Mouse (Mus musculus) heart, embryonic 13.5 days (tissue): ENCODE data around the gene Ikzf5. TPM values are rescaled to one million over a fixed set of nuclear protein-coding genes. Genes with fewer than 3 reads are reported as not detected.
"Not testable (repeated sequence)": the region's sequence is repeated elsewhere in the genome, so short reads cannot be mapped to it uniquely, and the experiment has no call there.

Experiments used
- ATAC-seq: fragments of 200-750 bp; cut with Nextera tagmentation; 2 replicates; pipeline ENCODE4 v1.8.0; 2017; ENCODE audit warnings: moderate TSS enrichment; ENCODE audit not compliant: insufficient number of reproducible peaks, low FRiP score, low TSS enrichment; ENCODE audit errors: extremely low read depth
- H3K27ac ChIP-seq: fragments of 300-500 bp; sonication (generic); replicated peaks from 2 replicates; pipeline ENCODE4 v1.5.1; 2015; ENCODE audit warnings: moderate library complexity, mild to moderate bottlenecking, inconsistent platforms
- H3K27me3 ChIP-seq: fragments of 300-500 bp; sonication (generic); replicated peaks from 2 replicates; pipeline ENCODE4 v1.6.1; 2015; ENCODE audit warnings: mild to moderate bottlenecking, inconsistent platforms
- H3K36me3 ChIP-seq: fragments of 300-500 bp; sonication (generic); 2 replicates; pipeline ENCODE4 v1.6.1; 2015; ENCODE audit warnings: mild to moderate bottlenecking, inconsistent platforms
- H3K4me1 ChIP-seq: fragments of 300-500 bp; sonication (generic); 2 replicates; pipeline ENCODE4 v1.6.1; 2015; ENCODE audit warnings: inconsistent platforms
- H3K4me2 ChIP-seq: fragments of 300-500 bp; sonication (generic); 2 replicates; pipeline ENCODE4 v1.6.1; 2015; ENCODE audit warnings: inconsistent platforms, mild to moderate bottlenecking, moderate library complexity
- H3K4me3 ChIP-seq: fragments of 300-500 bp; sonication (generic); 2 replicates; pipeline ENCODE4 v1.5.1; 2015; ENCODE audit warnings: moderate library complexity, mild to moderate bottlenecking, inconsistent platforms
- H3K9ac ChIP-seq: fragments of 300-500 bp; sonication (generic); 2 replicates; pipeline ENCODE4 v1.6.1; 2015; ENCODE audit warnings: inconsistent platforms, mild to moderate bottlenecking, moderate library complexity
- H3K9me3 ChIP-seq: fragments of 300-500 bp; sonication (generic); 2 replicates; pipeline ENCODE4 v1.6.1; 2016; ENCODE audit warnings: inconsistent platforms
- WGBS: fragments of 180-500 bp; shearing (Covaris S2); methylation state at CpG from one replicate; pipeline ENCODE4 v1.1.7; 2015; ENCODE audit warnings: mixed read lengths; 5-methylcytosine and 5-hydroxymethylcytosine counted together
- polyA plus RNA-seq: library from polyadenylated mRNA; unstranded; fragments of >200 nt; fragmentation: Nextera tagmentation; extraction: Ambion mirVana; gene quantifications from 2 replicates; pipeline ENCODE4 v1.2.1, GENCODE M21; 2015

The Ikzf5 gene
- polyA plus RNA-seq, 1 experiment from 2014 or later, result 7.5 TPM

GRCm38 (mm10) chr7:131409321-131409987, 867 bp downstream of the Ikzf5 start:
- Histone ChIP-seq H3K36me3 (0 out of 2 replicates have a peak, but pooled peaks cover 2% of the 10 kb centered on the region), H3K4me3 (peak overlapping the region; percentile 96), H3K4me2 (peak overlapping the region; percentile 91), H3K27ac (peak overlapping the region; percentile 76; the same call in 1 of the 2 replicates), H3K9me3 (no peaks in the 10 kb centered on the region), H3K4me1 (peaks cover 30% of the 10 kb centered on the region), H3K9ac (peak overlapping the region; percentile 97), H3K27me3 (no peaks in the 10 kb centered on the region)
- 8% methylated on average over 16 of the region's 16 CpGs for WGBS
- ATAC-seq, result no peak

GRCm38 (mm10) chr7:131391761-131392160, 18.6 kb downstream of the Ikzf5 start:
- not testable (repeated sequence) for H3K27me3 ChIP-seq, H3K9me3 ChIP-seq, H3K9ac ChIP-seq, H3K4me2 ChIP-seq, H3K27ac ChIP-seq, H3K4me1 ChIP-seq, ATAC-seq, H3K4me3 ChIP-seq
- H3K36me3 ChIP-seq, result peaks cover 59% of the 10 kb centered on the region
- 85% methylated on average over 7 of the region's 7 CpGs for WGBS

GRCm38 (mm10) chr7:131371880-131372651, 38.3 kb downstream of the Ikzf5 start:
- Histone ChIP-seq H3K4me1 (peaks cover 10% of the 10 kb centered on the region), H3K4me3 (peak overlapping the region; percentile 83), H3K4me2 (peak overlapping the region; percentile 79), H3K27me3 (no peaks in the 10 kb centered on the region), H3K27ac (peak overlapping the region; percentile 99), H3K36me3 (peaks cover 16% of the 10 kb centered on the region), H3K9me3 (no peaks in the 10 kb centered on the region), H3K9ac (peak overlapping the region; percentile 96)
- ATAC-seq, result no peak
- WGBS, result 67% methylated on average over 9 of the region's 9 CpGs

- ATAC-seq, result 0 out of 2 replicates have a peak, but pooled peaks have one; percentile 16
- 7% methylated on average over 9 of the region's 9 CpGs for WGBS
- peak overlapping the region; percentile 99 for H3K27ac ChIP-seq
Observed at GRCm38 (mm10) chr7:131371470-131371860, 38.9 kb downstream of the Ikzf5 start.

GRCm38 (mm10) chr7:131370648-131371469, 39.5 kb downstream of the Ikzf5 start, which contains the start of gene Pstk:
TSS of gene Pstk (plus strand) at chr7:131371141.
- Histone ChIP-seq H3K36me3 (peaks cover 16% of the 10 kb centered on the region), H3K9ac (peak within 1 kb of the TSS; percentile 96), H3K27ac (peak within 1 kb of the TSS; percentile 99), H3K4me1 (peaks cover 10% of the 10 kb centered on the region), H3K9me3 (no peaks in the 10 kb centered on the region), H3K4me3 (peak within 1 kb of the TSS; percentile 83), H3K27me3 (no peaks in the 10 kb centered on the region), H3K4me2 (peak within 1 kb of the TSS; percentile 79)
- 4% methylated on average over 47 of the region's 47 CpGs for WGBS
- peak; percentile 87 for ATAC-seq

More at GRCm38 (mm10) chr7:131371470-131371860, 38.9 kb downstream of the Ikzf5 start:
- Histone ChIP-seq H3K4me2 (peak overlapping the region; percentile 79), H3K4me3 (peak overlapping the region; percentile 83), H3K9me3 (no peaks in the 10 kb centered on the region), H3K27me3 (no peaks in the 10 kb centered on the region), H3K36me3 (peaks cover 16% of the 10 kb centered on the region), H3K9ac (peak overlapping the region; percentile 96), H3K4me1 (peaks cover 10% of the 10 kb centered on the region)

- no peak overlapping the region for H3K9ac ChIP-seq
- H3K36me3 ChIP-seq, result peaks cover 14% of the 10 kb centered on the region
- no peak overlapping the region; the same call in 1 of the 2 replicates for H3K27ac ChIP-seq
- H3K9me3 ChIP-seq, result no peaks in the 10 kb centered on the region
- no peaks in the 10 kb centered on the region for H3K27me3 ChIP-seq
- no peak overlapping the region for H3K4me2 ChIP-seq
- H3K4me3 ChIP-seq, result no peak overlapping the region
- peaks cover 21% of the 10 kb centered on the region for H3K4me1 ChIP-seq
- ATAC-seq, result no peak
- WGBS, result 81% methylated on average over 8 of the region's 8 CpGs
Observed at GRCm38 (mm10) chr7:131364131-131364530, 46.2 kb downstream of the Ikzf5 start.

- H3K9ac ChIP-seq, result peak within 1 kb of the TSS; percentile 96
- H3K4me1 ChIP-seq, result peaks cover 21% of the 10 kb centered on the region
- WGBS, result under 1% methylated on average over 55 of the region's 55 CpGs
- H3K4me3 ChIP-seq, result peak within 1 kb of the TSS; percentile 80
- no peaks in the 10 kb centered on the region for H3K9me3 ChIP-seq
- H3K27ac ChIP-seq, result peak within 1 kb of the TSS; percentile 98
- peaks cover 28% of the 10 kb centered on the region for H3K36me3 ChIP-seq
- ATAC-seq, result peak; percentile 87
- H3K4me2 ChIP-seq, result peak within 1 kb of the TSS; percentile 85
- H3K27me3 ChIP-seq, result no peaks in the 10 kb centered on the region
Observed at GRCm38 (mm10) chr7:131362615-131363300, 47.6 kb downstream of the Ikzf5 start, which contains the start of gene 2310057M21Rik. TSS of gene 2310057M21Rik (minus strand) at chr7:131362759.

GRCm38 (mm10) chr7:131362269-131362614, 48.1 kb downstream of the Ikzf5 start:
- Histone ChIP-seq H3K9ac (peak overlapping the region; percentile 96), H3K9me3 (no peaks in the 10 kb centered on the region), H3K36me3 (peaks cover 33% of the 10 kb centered on the region), H3K4me3 (peak overlapping the region; percentile 80), H3K27me3 (no peaks in the 10 kb centered on the region), H3K4me1 (peaks cover 21% of the 10 kb centered on the region), H3K4me2 (peak overlapping the region; percentile 85), H3K27ac (peak overlapping the region; percentile 98)
- WGBS, result 0% methylated on average over 35 of the region's 35 CpGs
- ATAC-seq, result peak; percentile 66

- Histone ChIP-seq H3K4me3 (no peak overlapping the region), H3K4me2 (no peak overlapping the region), H3K36me3 (peaks cover 82% of the 10 kb centered on the region), H3K9ac (no peak overlapping the region), H3K9me3 (no peaks in the 10 kb centered on the region), H3K27ac (no peak overlapping the region), H3K4me1 (peaks cover 2% of the 10 kb centered on the region), H3K27me3 (no peaks in the 10 kb centered on the region)
- 94% methylated on average over 13 of the region's 13 CpGs for WGBS
- ATAC-seq, result no peak
Observed at GRCm38 (mm10) chr7:131356105-131356504, 54.2 kb downstream of the Ikzf5 start.

GRCm38 (mm10) chr7:131345856-131346541, 64.3 kb downstream of the Ikzf5 start:
- Histone ChIP-seq H3K4me1 (no peaks in the 10 kb centered on the region), H3K4me3 (no peak overlapping the region), H3K36me3 (peaks cover 94% of the 10 kb centered on the region), H3K9ac (no peak overlapping the region), H3K27me3 (no peaks in the 10 kb centered on the region), H3K4me2 (no peak overlapping the region), H3K9me3 (no peaks in the 10 kb centered on the region), H3K27ac (no peak overlapping the region)
- WGBS, result 86% methylated on average over 7 of the region's 7 CpGs
- ATAC-seq, result no peak
